Mouse (Mus musculus) Patski (cell line): ENCODE data around the gene Ubxn1. TPM values are rescaled to one million over a fixed set of nuclear protein-coding genes. Genes with fewer than 3 reads are reported as not detected.

Source experiments
- ATAC-seq: fragments of 100-300 bp; one replicate; pipeline ENCODE4 v1.8.0; 2021
- CTCF ChIA-PET: fragments of 350-600 bp; sonication (Branson Sonifier 250); formaldehyde crosslinking; loops from one replicate; lab custom pipeline; 2022; ENCODE audit warnings: inconsistent platforms; lab: Charles Lee
- POLR2A ChIA-PET: fragments of 350-600 bp; sonication (Branson Sonifier 250); formaldehyde crosslinking; loops from one replicate; lab custom pipeline; 2022; ENCODE audit warnings: antibody characterized with exemption, inconsistent platforms; lab: Charles Lee
- DNase-seq: peaks from one replicate; pipeline ENCODE4 v3.0.0-alpha.2; 2011; ENCODE audit warnings: low read depth, low spot score
- H3K27me3 ChIP-seq: fragments of 371-371 bp; one replicate; pipeline ENCODE4 v1.5.1; 2021
- CTCF ChIP-seq: fragments of 100-300 bp; IDR thresholded peaks from one replicate; pipeline ENCODE4 v1.5.1; 2021
- in situ Hi-C: fragments of 300-500 bp; cut with MboI; formaldehyde crosslinking; loops from 3 replicates; pipeline ENCODE4 v1.11.1; 2018; ENCODE audit warnings: low pct_unique_long_range_greater_than_20kb, mixed read lengths
- polyA plus RNA-seq: library from polyadenylated mRNA; unstranded; gene quantifications from one replicate; pipeline ENCODE4 v1.2.3, GENCODE M21; 2021

Gene Ubxn1
- polyA plus RNA-seq, 1 experiment from 2014 or later, result 270 TPM

DNA sequence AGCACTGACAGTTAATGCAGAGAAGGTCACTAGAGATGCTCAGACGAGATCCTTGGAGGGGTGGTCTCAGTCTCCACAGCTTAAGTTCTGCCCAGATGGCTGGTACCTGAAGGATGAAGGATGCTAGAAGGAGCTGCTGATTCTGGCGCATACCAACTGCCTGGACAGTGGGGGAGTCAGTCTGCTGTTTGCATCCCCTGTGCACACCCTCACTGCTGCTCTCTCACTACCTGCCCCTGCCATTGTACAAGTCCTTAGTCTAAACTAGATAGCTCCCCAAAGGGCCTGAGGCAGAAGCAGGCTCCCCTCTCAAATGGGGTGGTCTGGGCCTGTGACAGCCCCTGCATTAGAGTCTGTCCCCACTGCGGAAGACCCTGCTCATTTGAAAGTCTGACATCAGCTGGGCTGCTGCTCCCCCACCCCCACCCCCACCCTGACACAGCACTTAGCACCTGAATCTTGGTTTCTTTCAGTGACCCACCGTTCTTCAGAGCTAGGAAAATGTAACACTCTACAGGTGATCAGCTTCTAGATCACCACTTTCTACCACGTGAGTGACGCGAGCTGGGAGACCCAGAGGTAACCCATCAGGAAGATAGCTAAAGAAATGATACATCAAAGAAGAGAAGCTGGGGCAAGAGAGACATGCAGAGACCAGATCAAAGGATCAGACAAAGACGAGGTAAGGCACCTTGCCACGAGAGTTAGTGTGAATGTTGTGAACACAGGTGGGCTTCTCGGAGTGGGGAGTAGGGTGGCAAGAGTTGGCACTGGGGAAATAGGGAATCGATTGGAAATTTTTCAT, 32.0 kb upstream of the Ubxn1 start, which contains the start of gene Gng3:
TSS of gene Gng3 (minus strand) at position 92 of the 805 bp plus-strand sequence.
- no peak for TF ChIP-seq CTCF
- POLR2A ChIA-PET, result interaction anchor here (1.3 to 1.5 kb wide), 2 partner anchors 10 to 20 kb away, joined by 5 read pairs; partner anchors contain the start of genes AC129217.1, Hnrnpul2 and Ttc9c
- CTCF ChIA-PET, result interaction anchor here (0.9 to 1.3 kb wide), 4 partner anchors 10 to 72 kb away, joined by 3 to 4 read pairs (median 4); partner anchors contain the start of gene AC129217.1
- H3K27me3 ChIP-seq, result no peaks in the 10 kb centered on the region
- DNase-seq, result no peak
- ATAC-seq, result no peak
- in situ Hi-C loops, result loop anchor here (25.0 kb wide), 1 partner anchor 1048 kb away; the partner anchor contains the start of gene Incenp

DNA sequence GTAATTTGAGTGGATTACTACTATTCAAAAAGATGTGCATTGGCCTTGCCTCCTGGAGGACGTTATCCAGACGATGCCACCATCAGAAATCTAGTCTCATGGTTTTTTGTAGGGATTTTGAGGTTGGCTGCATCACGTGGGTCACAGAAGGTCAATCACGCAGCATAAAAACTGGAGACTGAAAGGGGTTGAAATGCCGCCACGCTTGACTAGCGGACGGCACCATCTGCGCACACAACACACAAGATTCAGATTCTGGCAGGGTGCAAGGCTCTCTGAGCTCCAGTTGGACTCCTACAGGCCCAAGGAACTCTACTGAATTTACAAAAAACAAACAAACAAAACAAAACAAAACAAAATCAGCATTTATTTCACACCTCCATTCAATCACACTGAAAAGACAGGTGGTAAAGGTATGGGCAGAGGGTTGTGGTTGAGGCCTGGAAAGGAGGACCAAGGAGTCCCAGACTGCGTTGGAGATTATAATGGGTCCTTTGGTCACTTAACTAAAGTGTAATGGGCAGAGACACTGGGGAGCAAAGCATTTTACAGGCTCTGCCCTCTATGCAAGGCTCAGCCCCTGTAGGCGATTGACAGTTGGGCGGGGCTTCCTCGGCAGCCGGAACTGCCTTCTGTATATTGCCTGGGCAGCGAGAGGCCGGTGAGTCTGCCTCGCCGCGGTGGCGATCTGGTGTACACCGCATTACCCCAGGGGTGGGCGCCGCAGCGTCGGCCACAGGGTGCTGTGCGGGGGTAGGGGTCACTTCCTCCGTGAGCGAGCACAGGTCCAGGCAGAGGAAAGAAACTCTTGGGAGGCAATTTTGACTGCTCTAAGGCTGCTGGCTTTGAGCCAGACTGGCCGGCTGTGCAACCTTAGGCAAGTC, 31.1 kb upstream of the Ubxn1 start:
- TF ChIP-seq CTCF, result no peak
- in situ Hi-C loops, result loop anchor here (25.0 kb wide), 1 partner anchor 1047 kb away; the partner anchor contains the start of gene Incenp
- H3K27me3 ChIP-seq, result no peaks in the 10 kb centered on the region
- DNase-seq (no peak), ATAC-seq (no peak)
- POLR2A ChIA-PET, result no interaction called here
- CTCF ChIA-PET, result interaction anchor here (0.6 to 1.3 kb wide), 3 partner anchors 15 to 255 kb away, joined by 3 to 4 read pairs (median 3); no protein-coding TSS in a partner anchor

DNA sequence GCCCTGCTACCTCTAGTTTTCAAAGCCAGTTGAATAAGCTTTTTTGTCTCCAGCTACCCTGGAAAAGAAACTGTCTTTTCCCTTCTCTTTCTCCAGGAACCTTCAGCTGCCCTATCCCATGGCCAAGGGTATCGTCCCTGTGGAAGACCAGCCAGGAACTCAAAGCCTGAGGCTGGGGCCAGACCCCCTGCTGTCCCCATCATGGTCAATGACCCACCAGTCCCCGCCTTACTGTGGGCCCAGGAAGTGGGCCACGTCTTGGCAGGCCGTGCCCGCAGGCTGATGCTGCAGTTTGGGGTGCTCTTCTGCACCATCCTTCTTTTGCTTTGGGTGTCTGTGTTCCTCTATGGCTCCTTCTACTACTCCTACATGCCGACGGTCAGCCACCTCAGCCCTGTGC, 30.3 kb upstream of the Ubxn1 start:
- CTCF ChIA-PET, result no interaction called here
- no peak for TF ChIP-seq CTCF
- ATAC-seq (no peak), DNase-seq (no peak)
- no peaks in the 10 kb centered on the region for H3K27me3 ChIP-seq
- in situ Hi-C loops, result loop anchor here (25.0 kb wide), 1 partner anchor 1046 kb away; the partner anchor contains the start of gene Incenp
- POLR2A ChIA-PET, result no interaction called here

DNA sequence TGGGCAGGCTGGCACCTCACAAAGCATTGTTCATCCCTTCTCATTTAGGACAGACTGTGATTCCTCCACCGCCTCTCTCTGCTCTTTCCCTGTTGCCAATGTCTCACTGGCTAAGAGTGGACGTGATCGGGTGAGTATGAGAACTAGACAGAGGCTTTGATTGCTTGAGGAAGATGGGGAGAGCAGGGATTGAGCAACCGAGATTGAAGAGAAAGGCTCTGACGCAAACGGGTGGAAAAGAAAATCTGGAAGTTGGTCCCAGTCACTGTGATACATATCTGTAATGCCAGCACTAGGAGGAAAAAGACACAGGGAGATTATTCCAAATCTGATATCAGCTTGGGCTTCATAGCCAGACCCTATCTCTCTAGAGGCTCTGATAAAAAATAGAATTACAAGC, 28.3 kb upstream of the Ubxn1 start:
- ATAC-seq (no peak), DNase-seq (no peak)
- ChIA-PET POLR2A (no interaction called here), CTCF (no interaction called here)
- H3K27me3 ChIP-seq, result no peaks in the 10 kb centered on the region
- in situ Hi-C loops, result loop anchor here (25.0 kb wide), 1 partner anchor 1044 kb away; the partner anchor contains the start of gene Incenp
- no peak for TF ChIP-seq CTCF

DNA sequence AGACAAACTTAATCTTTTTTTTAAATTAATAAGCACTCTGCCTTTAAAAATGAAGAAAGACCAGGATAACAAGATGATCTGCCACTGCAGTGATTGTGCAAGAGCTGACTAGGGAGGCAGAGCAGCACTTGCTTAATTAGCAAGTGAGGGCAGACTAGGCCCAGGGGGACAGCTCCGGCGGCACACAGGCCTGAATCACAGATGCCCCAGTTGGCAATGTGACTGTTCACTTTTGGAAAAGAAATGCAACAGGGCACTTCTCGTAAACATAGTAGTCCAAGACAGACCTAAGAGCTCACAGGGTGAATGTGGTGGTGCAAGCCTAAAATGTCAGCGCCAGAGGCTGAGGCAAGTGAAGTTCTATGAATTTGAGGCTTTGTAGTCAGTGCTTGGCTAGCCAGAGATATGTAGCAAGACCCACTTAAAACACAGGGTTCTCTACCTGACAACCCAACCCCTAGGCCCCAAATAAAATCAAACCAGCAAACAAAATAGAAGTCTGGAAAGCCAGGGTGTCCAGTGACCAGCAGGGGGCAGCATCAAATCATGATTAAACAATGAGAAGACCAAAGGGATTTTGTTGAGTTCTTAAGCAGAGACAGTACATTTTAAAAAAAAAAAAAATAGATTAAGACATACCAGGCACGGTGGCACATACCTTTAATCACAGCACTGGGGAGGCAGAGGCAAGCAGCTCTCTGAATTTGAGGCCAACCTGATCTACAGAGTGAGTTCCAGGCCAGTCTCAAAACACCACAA, 26.7 kb upstream of the Ubxn1 start:
- no peaks in the 10 kb centered on the region for H3K27me3 ChIP-seq
- no peak for DNase-seq
- TF ChIP-seq CTCF, result peak; percentile 86
- in situ Hi-C loops, result loop anchor here (5.0 to 25.0 kb wide), 2 partner anchors 268 to 1043 kb away; partner anchors contain the start of gene Incenp
- POLR2A ChIA-PET, result interaction anchor here (0.5 to 0.9 kb wide), 2 partner anchors 20 to 1094 kb away, joined by 3 to 6 read pairs; no protein-coding TSS in a partner anchor
- CTCF ChIA-PET, result interaction anchor here (0.7 to 2.4 kb wide), 11 partner anchors 9 to 935 kb away, joined by 3 to 13 read pairs (median 3); partner anchors contain the start of gene Uqcc3
- peak; percentile 71 for ATAC-seq

DNA sequence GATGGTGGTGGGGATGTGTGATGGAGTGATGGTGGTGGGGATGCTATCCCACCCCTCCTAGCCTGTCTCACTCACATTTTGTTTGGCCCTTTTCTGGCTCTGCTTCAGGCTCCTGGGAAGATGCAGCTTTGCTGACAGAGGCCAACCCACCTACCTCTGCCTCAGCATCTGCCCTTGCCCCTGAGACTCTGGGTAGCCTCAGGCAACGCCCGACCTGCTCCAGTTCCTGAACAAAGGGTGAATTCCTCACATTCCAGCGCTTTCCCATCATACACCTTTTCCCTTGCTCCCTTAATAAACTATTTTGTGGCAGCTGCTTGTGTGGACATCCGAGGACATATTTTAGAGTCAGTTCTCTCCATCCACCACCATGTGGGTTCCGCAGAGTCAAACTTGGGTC, 22.9 kb upstream of the Ubxn1 start:
- ChIA-PET CTCF (no interaction called here), POLR2A (no interaction called here)
- in situ Hi-C loops, result loop anchor here (5.0 to 25.0 kb wide), 2 partner anchors 264 to 1039 kb away; partner anchors contain the start of gene Incenp
- TF ChIP-seq CTCF, result no peak
- ATAC-seq, result no peak
- DNase-seq, result no peak
- no peaks in the 10 kb centered on the region for H3K27me3 ChIP-seq

DNA sequence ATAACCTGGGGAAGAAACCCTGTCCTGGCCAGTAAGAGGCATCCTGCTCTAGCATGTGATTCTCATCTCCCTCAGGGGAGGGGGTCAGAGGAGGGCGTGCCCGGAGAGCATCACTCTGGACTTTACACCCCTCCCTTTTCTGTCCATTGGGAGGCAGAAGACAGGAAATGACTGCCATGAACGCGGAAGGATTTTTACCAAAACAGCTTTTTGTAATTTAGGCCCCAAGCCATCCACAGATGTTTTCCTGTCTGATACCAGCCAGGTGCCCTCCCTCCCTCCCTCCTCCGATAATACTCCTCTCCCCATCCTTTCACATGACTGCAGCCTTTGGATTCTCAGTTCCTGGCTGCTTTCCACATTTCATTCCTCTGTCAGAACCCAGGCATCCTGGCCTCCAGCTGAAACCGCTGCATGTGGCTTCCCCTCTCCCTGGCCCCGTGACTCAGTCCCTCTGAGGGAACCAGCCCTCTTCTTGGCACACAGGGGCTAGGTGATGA, 20.8 kb upstream of the Ubxn1 start, which contains the start of gene Lrrn4cl:
TSS of gene Lrrn4cl (plus strand) at position 367 of the 500 bp plus-strand sequence.
- DNase-seq (no peak), ATAC-seq (no peak)
- no peak for TF ChIP-seq CTCF
- in situ Hi-C loops, result loop anchor here (25.0 kb wide), 1 partner anchor 587 kb away; no protein-coding TSS in a partner anchor
- POLR2A ChIA-PET, result interaction anchor here (1.0 kb wide), 1 partner anchor 8 kb away, joined by 3 read pairs; no protein-coding TSS in a partner anchor
- CTCF ChIA-PET, result interaction anchor here (1.3 kb wide), 1 partner anchor 259 kb away, joined by 3 read pairs; no protein-coding TSS in a partner anchor
- H3K27me3 ChIP-seq, result no peaks in the 10 kb centered on the region

DNA sequence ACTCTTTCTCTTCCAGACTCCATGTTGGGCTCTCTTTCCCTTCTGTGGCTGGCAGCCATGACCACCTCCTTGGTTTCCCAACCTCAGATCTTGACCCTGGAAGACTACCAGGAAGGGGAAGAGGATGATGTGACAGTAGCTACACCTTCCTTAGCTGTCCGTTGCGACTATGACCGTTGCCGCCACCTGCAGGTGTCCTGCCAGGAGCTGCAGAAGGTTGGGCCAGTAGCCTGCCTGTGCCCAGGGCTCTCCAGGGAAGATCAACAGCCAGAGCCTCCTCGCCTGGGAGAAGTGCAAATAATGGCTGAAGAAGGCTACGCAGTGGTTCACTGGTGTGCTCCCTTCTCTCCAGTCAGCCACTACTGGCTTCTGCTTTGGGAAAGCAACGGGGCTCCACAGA, 19.7 kb upstream of the Ubxn1 start:
- DNase-seq (no peak), ATAC-seq (no peak)
- in situ Hi-C loops, result loop anchor here (25.0 kb wide), 1 partner anchor 586 kb away; no protein-coding TSS in a partner anchor
- POLR2A ChIA-PET, result no interaction called here
- CTCF ChIA-PET, result interaction anchor here (0.9 to 1.9 kb wide), 3 partner anchors 9 to 258 kb away, joined by 3 to 7 read pairs (median 4); no protein-coding TSS in a partner anchor
- no peaks in the 10 kb centered on the region for H3K27me3 ChIP-seq
- no peak for TF ChIP-seq CTCF
